In the genomic region with DNA sequence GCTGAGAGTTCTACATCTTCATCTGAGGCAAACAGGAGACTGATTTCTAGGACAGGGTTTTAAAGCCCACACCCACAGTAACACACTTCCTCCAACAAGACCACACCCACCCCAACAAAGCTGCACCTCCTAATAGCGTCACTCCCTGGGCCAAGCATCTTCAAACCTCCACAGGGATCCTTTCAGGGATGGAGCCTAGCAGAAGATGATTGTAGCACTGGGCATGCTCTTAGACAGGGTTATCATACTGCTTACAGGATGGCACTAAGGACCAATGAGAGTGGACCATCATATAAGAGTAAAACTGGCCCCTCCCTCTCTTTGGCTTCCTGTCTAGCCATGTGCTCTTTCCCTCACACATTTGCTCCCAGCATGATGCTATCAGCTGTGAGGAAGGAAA, we compare ENCODE assay signal across 13 mouse cellular contexts.
DNase-seq lines count a peak whose midpoint lies in the region; ATAC-seq and TF ChIP-seq lines count a peak whose summit lies in the region.
"Had no signal": no experiment of that assay in that cellular context is flagged by ENCODE, and none has a peak within 500 bp of the region (broad histone marks: within the 10 kb centered on the region; RNA-seq: fewer than 3 reads in every experiment).

No protein-coding gene starts in this region.

- no peaks in the 10 kb centered on the region for H3K79me2 ChIP-seq in MEL (ENCODE audit: control insufficient read depth, insufficient read depth, low read length, poor library complexity)

- no peak for TF ChIP-seq POLR2A in MEL (IDR thresholded peaks at IDR 0.05; ENCODE audit: control insufficient read depth in 1 of 2, insufficient read depth in 1 of 2, low read depth in 1 of 2, low read length in 2 of 2, poor library complexity in 1 of 2)

- no peaks in the 10 kb centered on the region for H3K36me3 ChIP-seq in embryonic facial prominence, embryonic 11.5 days (replicated peaks; ENCODE audit: control insufficient read depth, insufficient read depth, low read depth, low read length)
- H3K36me3 ChIP-seq in embryonic facial prominence, embryonic 10.5 days (replicated peaks): no peaks in the 10 kb centered on the region
- H3K36me3 ChIP-seq in liver, embryonic 11.5 days (ENCODE audit: control insufficient read depth, insufficient read depth, low read length): no peaks in the 10 kb centered on the region
- H3K36me3 ChIP-seq in MEL (ENCODE audit: control insufficient read depth in 1 of 2, insufficient read depth in 2 of 2, low read length in 2 of 2): peaks cover 0 to 2% of the 10 kb centered on the region in 2 experiments; a peak in 1 of 4 replicates
- H3K36me3 ChIP-seq: neural tube, embryonic 13.5 days had no signal

- no peak for TF ChIP-seq CTCF in MEL (IDR thresholded peaks at IDR 0.05 in 2 of 3, conservative IDR thresholded peaks at IDR 0.05 in 1 of 3; ENCODE audit: control insufficient read depth in 1 of 3, insufficient read depth in 1 of 3, low read depth in 2 of 3, low read length in 3 of 3, poor library complexity in 1 of 3, severe bottlenecking in 1 of 3)

- no peak overlapping the region for H3K4me3 ChIP-seq in embryonic facial prominence, embryonic 11.5 days (ENCODE audit: low read depth, low read length)
- no peak overlapping the region for H3K4me3 ChIP-seq in embryonic facial prominence, embryonic 10.5 days
- H3K4me3 ChIP-seq in liver, embryonic 11.5 days (ENCODE audit: low read depth, low read length): no peak overlapping the region
- no peak overlapping the region for H3K4me3 ChIP-seq in MEL (ENCODE audit: control insufficient read depth in 1 of 2, insufficient read depth in 1 of 2, low read depth in 2 of 2, low read length in 2 of 2)
- H3K4me3 ChIP-seq: erythroblast, embryonic 14.5 days; neural tube, embryonic 13.5 days had no signal

- H3K27ac ChIP-seq in embryonic facial prominence, embryonic 11.5 days (replicated peaks; ENCODE audit: low read depth, low read length): no peak overlapping the region
- H3K27ac ChIP-seq in embryonic facial prominence, embryonic 10.5 days (replicated peaks): no peak overlapping the region
- H3K27ac ChIP-seq in liver, embryonic 11.5 days (ENCODE audit: low read depth, low read length): no peak overlapping the region
- H3K27ac ChIP-seq in MEL (ENCODE audit: control insufficient read depth, low read depth, low read length): no peak overlapping the region
- H3K27ac ChIP-seq: neural tube, embryonic 13.5 days had no signal

- TF ChIP-seq RAD21 in MEL (IDR thresholded peaks at IDR 0.05; ENCODE audit: low read depth, low read length): no peak

- no peaks in the 10 kb centered on the region for H3K27me3 ChIP-seq in embryonic facial prominence, embryonic 11.5 days (ENCODE audit: control insufficient read depth, insufficient read depth, low read length)
- H3K27me3 ChIP-seq in embryonic facial prominence, embryonic 10.5 days (replicated peaks; ENCODE audit: low read depth, poor library complexity, severe bottlenecking): no peaks in the 10 kb centered on the region
- H3K27me3 ChIP-seq in liver, embryonic 11.5 days (replicated peaks; ENCODE audit: control insufficient read depth, insufficient read depth, low read length): no peaks in the 10 kb centered on the region
- no peaks in the 10 kb centered on the region for H3K27me3 ChIP-seq in MEL (ENCODE audit: control insufficient read depth in 1 of 2, insufficient read depth in 2 of 2, low read length in 2 of 2)
- H3K27me3 ChIP-seq: neural tube, embryonic 13.5 days; Patski had no signal

- ATAC-seq in embryonic facial prominence, embryonic 11.5 days (replicated peaks; ENCODE audit: insufficient number of reproducible peaks, low FRiP score, low TSS enrichment, low read depth): 0 out of 2 replicates have a peak, but pooled peaks have one; percentile 26
- ATAC-seq in liver, embryonic 11.5 days (replicated peaks; ENCODE audit: low FRiP score): peak; percentile 67
- peak; percentile 54; the same call in 1 of the 2 replicates for ATAC-seq in megakaryocyte, adult 5-6 weeks (ENCODE audit: poor library complexity, severe bottlenecking)
- ATAC-seq: Patski had no signal

- TF ChIP-seq EP300 in MEL (IDR thresholded peaks at IDR 0.05; ENCODE audit: low read depth in 1 of 2, low read length in 2 of 2): no peak

- H3K4me1 ChIP-seq in embryonic facial prominence, embryonic 11.5 days (ENCODE audit: control insufficient read depth, insufficient read depth, low read length): no peaks in the 10 kb centered on the region
- peaks cover 12% of the 10 kb centered on the region; the same call in 1 of the 2 replicates for H3K4me1 ChIP-seq in embryonic facial prominence, embryonic 10.5 days
- peaks cover 3% of the 10 kb centered on the region; the same call in 1 of the 2 replicates for H3K4me1 ChIP-seq in liver, embryonic 11.5 days (replicated peaks; ENCODE audit: control insufficient read depth, insufficient read depth, low read length)
- no peaks in the 10 kb centered on the region for H3K4me1 ChIP-seq in MEL (ENCODE audit: control insufficient read depth in 1 of 2, insufficient read depth in 2 of 2, low read length in 2 of 2)

- no peak overlapping the region for H3K4me2 ChIP-seq in embryonic facial prominence, embryonic 11.5 days (ENCODE audit: low read depth, low read length)
- H3K4me2 ChIP-seq in liver, embryonic 11.5 days: no peak overlapping the region
- H3K4me2 ChIP-seq: neural tube, embryonic 13.5 days had no signal

- no peaks in the 10 kb centered on the region for H3K9me3 ChIP-seq in embryonic facial prominence, embryonic 11.5 days (replicated peaks; ENCODE audit: control insufficient read depth, low read length)
- H3K9me3 ChIP-seq in embryonic facial prominence, embryonic 10.5 days: no peaks in the 10 kb centered on the region
- H3K9me3 ChIP-seq in liver, embryonic 11.5 days (ENCODE audit: control insufficient read depth, low read length): no peaks in the 10 kb centered on the region
- no peaks in the 10 kb centered on the region for H3K9me3 ChIP-seq in MEL (replicated peaks; ENCODE audit: insufficient read depth, low read length)
- H3K9me3 ChIP-seq: neural tube, embryonic 13.5 days had no signal

- DNase-seq in embryonic facial prominence, embryonic 11.5 days (ENCODE audit: low spot score): no peak
- DNase-seq in embryonic facial prominence, embryonic 10.5 days (ENCODE audit: low spot score): no peak
- no peak for DNase-seq in liver, embryonic 11.5 days (ENCODE audit: low spot score)
- DNase-seq in liver (no peak), MEL (ENCODE audit: low read depth, low spot score) (peak; percentile 18)
- no peak for DNase-seq in right cerebral cortex, adult 2 months (ENCODE audit: low spot score in 2 of 2)
- DNase-seq in ovary, postnatal 14 days (ENCODE audit: low spot score): no peak
- DNase-seq: cerebellum, postnatal 25 days; kidney, adult 9 months had no signal

- H3K9ac ChIP-seq in embryonic facial prominence, embryonic 11.5 days (replicated peaks; ENCODE audit: low read length): no peak overlapping the region
- no peak overlapping the region for H3K9ac ChIP-seq in liver, embryonic 11.5 days (ENCODE audit: low read depth, low read length)
- H3K9ac ChIP-seq in MEL (ENCODE audit: control insufficient read depth, low read depth, low read length, poor library complexity, severe bottlenecking): no peak overlapping the region
- H3K9ac ChIP-seq: neural tube, embryonic 13.5 days had no signal

- 65% methylated on average over 1 of the region's 1 CpGs for WGBS in embryonic facial prominence, embryonic 11.5 days
- 70% methylated on average over 1 of the region's 1 CpGs for WGBS in embryonic facial prominence, embryonic 10.5 days
- 45% methylated on average over 1 of the region's 1 CpGs for WGBS in liver, embryonic 11.5 days

TF ChIP-seq in MEL, 35 proteins besides CTCF, POLR2A, EP300 and RAD21:
- TF ChIP-seq SMC3 (IDR thresholded peaks at IDR 0.05; ENCODE audit: low read depth, low read length) (no peak), NELFE (IDR thresholded peaks at IDR 0.05; ENCODE audit: low read depth, low read length) (no peak), ZC3H11A (IDR thresholded peaks at IDR 0.05; ENCODE audit: low read depth, low read length) (no peak), MYB (IDR thresholded peaks at IDR 0.05; ENCODE audit: low read depth, low read length) (no peak), ZNF384 (IDR thresholded peaks at IDR 0.05; ENCODE audit: low read depth, low read length) (no peak), ETS1 (IDR thresholded peaks at IDR 0.05; ENCODE audit: low read depth, low read length) (no peak), MXI1 (IDR thresholded peaks at IDR 0.05; ENCODE audit: low read depth, low read length) (no peak), SIN3A (IDR thresholded peaks at IDR 0.05; ENCODE audit: low read length) (no peak), NRF1 (IDR thresholded peaks at IDR 0.05; ENCODE audit: insufficient read depth, low read depth, low read length, poor library complexity, severe bottlenecking) (no peak), POLR2AphosphoS5 (IDR thresholded peaks at IDR 0.05; ENCODE audit: borderline replicate concordance, low read depth, low read length) (no peak), ZMIZ1 (IDR thresholded peaks at IDR 0.05; ENCODE audit: low read depth, low read length) (no peak), KAT2A (conservative IDR thresholded peaks at IDR 0.05; ENCODE audit: low read depth, low read length) (no peak), MAFK (IDR thresholded peaks at IDR 0.05; ENCODE audit: borderline replicate concordance, low read depth, low read length) (no peak), E2F4 (IDR thresholded peaks at IDR 0.05; ENCODE audit: borderline replicate concordance, low read depth, low read length) (no peak), JUND (IDR thresholded peaks at IDR 0.05; ENCODE audit: low read depth, low read length) (no peak), UBTF (IDR thresholded peaks at IDR 0.05; ENCODE audit: borderline replicate concordance, insufficient read depth, low read depth, low read length) (no peak), CHD1 (IDR thresholded peaks at IDR 0.05; ENCODE audit: low read depth, low read length) (no peak), BHLHE40 (IDR thresholded peaks at IDR 0.05; ENCODE audit: borderline replicate concordance, low read depth, low read length) (no peak)
